Mouse (Mus musculus) ovary, postnatal 36 days (tissue): Measurements from ENCODE around the gene Nutm2.
A peak's percentile ranks its signal among the peaks of the same experiment; 100 is the strongest.
"Not testable (repeated sequence)": the region's sequence is repeated elsewhere in the genome, so short reads cannot be mapped to it uniquely, and the experiment has no call there.

Experiments
- DNase-seq: peaks from one replicate; pipeline ENCODE4 v3.0.0; 2022; ENCODE audit warnings: low spot score, mixed read lengths

Gene Nutm2

DNA sequence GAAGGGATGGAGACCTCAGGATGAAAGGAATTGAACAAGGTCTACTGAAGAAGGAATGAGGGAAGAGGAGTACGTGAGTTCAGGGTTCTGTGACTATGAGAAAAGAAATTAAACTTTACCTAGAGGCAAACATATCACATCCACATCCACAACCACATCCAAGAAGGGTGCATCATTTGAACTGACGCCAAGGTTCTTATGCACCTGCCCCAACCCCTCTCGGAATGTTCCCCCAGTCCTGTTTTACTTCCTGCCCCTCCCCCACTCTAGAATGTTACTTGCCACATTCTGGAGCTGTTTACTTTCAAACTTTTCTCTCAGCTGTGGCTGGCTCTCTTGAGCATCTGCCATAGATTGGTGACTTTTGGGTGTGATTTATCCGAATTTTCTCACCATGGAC lies at the start of gene Nutm2:
Nutm2 (plus strand) TSS at position 301 of the 400 bp plus-strand sequence.
- no peak for DNase-seq

DNA sequence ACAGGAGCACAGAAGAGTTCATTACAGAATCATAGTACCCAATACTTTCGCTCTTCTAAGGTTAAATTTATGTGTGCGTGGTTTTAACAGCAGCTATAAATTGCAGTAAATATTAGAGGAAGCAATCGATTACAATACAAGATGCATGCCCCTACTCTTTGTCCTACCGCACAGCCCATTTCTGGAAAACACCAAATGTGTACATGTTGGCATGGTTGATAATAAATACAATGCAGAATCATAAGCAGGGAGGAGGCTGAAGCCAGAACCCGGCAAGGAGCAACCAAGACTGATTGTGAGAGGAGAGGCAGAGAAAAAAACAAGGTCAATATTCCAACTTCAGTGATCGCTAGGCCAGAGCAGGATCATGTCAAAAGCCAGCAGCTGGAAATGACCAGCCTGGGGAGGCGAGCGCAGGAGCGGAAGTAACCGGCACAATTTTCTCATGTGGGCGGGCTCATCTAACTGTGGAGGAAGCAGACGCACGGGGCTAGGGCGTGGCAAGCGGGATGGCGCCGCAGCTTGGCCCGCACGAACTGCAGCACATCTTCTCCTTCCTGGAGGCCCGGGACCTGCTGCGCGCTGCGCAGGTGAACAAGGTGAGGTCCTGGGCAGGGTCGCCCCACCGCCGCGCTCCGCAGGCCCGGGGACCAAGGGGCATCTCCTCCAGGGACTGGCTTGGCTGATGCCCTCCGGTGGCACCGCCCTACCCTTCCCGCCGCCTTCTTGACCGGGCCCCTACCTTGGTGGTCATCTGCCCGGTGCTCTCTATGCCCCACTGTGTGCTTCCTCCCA lies 49.5 kb upstream of the Nutm2 start, which contains the start of gene Fbxw17:
Fbxw17 (plus strand) TSS at position 476 of the 795 bp plus-strand sequence.
- peak; percentile 78 for DNase-seq

DNA sequence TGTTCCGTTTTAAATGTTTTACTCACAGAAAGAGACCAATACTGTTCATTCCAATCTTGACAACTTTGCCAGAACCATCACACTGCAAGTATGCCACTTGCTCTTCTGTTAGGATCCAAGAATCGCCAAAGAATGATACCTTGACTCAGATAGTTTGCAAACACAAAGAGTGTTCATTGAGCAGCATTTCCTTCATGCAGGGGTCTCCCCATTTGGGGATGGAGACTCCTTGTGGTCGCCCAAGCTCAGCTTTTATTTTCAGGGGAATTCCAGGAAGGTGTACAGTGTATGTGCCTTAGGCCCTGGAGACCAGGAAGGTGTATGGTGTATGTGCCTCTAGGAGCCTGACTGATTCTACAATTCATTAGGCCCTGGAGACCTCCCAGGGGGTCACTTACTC lies 48.7 kb upstream of the Nutm2 start:
- no peak for DNase-seq

DNA sequence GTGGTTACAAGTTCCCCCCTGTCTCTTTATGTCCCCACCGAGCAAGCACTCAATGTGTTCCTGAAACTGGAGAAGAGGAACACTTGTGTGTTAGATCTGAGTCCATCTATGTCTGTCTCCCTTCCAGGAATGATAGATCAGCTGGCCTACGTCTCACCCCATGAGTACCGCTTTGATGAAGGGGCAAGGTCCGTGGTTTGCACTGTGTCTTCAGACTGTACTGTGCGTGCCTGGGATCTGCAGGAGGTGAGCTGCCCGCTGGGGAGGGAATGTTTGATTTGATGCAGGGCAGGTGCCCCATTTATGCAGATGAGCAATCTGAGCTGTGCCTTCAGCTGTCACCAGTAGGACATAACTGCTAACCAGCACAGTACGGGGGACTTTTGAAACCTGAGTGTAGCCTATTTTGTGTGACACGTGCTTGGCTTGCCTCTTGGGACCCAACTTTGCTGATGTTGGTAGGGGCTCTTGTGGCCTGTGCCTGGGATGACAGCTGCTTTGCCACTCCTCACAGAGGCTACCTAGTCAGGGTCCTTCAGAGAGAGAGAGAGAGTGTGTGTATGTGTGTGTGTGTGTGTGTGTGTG lies 43.4 kb upstream of the Nutm2 start:
- DNase-seq: no peak

DNA sequence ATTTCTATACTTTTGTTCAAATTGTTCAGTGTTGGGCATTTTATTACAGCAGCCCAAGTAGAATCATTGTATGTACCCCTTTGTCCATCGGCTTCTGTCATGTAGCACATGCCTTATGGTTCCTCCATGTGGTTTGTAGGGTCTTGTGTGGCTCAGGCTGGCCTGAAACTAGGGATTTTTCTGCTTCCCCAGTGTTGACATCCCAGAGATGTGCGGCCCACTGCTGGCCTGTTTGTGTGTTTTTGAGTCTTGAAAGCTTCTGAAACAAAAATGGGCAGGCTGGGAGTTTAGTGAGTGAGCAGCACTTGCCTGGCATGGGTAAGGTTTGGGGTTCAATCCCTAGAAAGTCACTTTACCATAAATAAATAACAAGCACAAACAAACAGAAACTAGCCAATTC lies 42.6 kb upstream of the Nutm2 start:
- no peak for DNase-seq

DNA sequence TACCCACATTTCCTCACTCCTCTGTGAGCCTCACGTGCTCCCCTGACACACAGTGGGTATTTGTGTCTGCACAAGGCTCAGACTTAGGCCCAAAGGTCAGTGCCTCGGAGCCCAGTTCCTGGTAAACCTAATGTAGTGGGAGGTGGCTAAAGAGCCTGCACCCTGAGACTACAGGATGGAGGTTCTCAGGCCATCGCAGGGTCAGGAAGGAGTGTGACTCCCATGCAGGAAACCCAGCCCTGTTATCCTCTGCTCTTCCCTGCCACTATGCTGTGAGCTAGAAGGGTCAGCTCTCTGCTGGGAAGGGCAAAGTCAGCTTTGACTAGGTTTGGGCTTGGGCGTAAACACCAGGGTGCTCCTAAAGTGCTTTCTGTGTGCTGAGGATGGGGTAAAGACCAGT lies 40.4 kb upstream of the Nutm2 start:
- no peak for DNase-seq

DNA sequence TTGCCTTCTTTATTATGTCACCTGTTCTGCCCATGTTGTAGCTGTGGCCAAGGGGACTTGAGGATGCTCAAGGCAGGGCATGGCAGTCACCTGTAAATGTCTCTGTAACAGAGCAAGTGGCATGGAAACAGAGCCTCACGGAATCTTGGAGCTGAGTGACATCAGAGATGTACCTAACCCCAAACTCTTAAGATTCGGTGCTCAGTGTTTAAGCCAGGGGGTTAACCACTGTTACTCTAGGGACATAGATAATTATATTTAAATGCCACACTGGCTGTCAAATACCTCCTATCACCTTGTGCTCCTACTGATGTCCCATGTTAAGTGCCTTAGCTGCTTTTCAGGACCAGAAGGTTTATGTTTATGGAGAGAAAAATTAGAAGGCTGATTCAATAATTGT lies 23.3 kb upstream of the Nutm2 start, which contains the start of gene Gm47429:
Gm47429 (minus strand) TSS at position 101 of the 400 bp plus-strand sequence.
- DNase-seq: no peak

DNA sequence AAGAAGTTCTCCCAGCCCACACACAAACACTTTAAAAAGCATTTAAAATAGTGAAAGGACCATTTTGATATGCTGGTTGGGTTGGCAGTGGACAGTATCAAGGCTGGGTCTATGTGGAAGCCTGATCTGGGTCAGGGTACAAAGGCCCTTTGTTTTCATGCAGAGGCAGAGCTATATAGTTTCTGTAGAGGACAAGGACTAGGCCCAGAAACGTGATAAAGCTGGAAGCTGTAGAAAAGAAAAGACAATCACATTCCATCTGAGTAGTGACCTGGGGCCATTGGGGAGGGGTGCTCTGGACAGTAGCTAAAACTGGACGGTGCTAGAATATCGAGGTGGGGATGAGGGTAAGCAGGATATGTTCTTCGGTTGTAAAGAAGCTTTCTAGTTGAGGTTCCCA lies 21.8 kb upstream of the Nutm2 start:
- DNase-seq: no peak

DNA sequence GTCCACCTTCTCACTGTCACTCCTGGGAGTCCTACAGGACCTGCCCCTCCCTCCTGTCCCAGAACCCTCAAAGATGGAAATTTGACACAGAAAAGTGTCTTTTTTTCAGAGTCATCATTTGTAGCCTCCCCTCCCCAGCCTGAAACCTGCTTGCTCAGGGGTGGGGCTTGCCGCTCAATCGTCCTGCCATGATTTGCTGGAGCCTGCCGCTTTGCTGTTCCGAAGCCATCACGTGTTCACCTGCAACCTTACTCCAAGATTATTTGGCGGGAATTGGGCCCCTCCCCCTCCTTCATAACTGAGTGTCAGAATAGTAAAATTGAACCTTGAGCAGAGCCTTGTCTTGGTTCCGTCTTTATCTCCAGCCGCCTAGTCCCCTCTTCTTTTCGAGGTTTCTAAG lies 14.8 kb upstream of the Nutm2 start:
- peak; percentile 18 for DNase-seq

DNA sequence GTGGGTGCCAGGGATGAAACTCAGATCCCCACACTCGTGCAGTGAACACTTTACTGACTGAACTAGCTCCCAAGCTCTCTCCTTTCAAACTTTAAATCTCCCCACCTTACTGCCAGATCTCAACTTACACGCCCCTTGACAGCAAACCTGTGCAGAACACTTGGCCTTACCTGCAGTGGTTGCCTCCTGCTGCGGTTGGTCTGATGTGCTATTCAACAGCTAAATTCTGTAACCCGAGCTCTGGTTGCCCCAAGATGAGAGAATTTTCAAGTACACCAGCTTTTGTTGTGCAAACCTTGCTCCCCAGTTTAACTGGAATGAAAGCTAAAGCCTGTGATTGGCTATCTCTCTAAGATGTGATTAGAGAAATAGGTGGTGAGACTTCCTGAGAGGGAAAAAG lies 13.7 kb upstream of the Nutm2 start:
- no peak for DNase-seq

DNA sequence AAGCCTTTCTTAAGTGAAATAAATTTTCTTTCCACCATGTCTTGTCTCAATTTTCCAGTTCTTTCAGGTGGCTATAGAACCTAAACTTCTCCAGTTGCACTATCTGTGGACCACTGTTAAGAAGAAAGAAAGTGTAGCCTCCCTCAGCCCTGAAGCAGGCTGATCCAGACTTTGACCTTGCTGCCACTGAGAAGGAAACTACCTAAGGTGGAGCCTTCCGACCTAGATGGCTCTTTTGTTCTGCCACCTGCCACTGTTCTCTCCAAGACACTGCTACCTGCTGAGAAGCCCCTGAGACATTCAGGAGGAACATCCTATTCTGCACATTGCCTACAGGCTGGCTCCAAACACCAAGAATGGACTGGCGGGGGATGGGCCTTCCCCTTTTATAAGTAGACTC lies 6.7 kb upstream of the Nutm2 start:
- DNase-seq: not testable (repeated sequence)

DNA sequence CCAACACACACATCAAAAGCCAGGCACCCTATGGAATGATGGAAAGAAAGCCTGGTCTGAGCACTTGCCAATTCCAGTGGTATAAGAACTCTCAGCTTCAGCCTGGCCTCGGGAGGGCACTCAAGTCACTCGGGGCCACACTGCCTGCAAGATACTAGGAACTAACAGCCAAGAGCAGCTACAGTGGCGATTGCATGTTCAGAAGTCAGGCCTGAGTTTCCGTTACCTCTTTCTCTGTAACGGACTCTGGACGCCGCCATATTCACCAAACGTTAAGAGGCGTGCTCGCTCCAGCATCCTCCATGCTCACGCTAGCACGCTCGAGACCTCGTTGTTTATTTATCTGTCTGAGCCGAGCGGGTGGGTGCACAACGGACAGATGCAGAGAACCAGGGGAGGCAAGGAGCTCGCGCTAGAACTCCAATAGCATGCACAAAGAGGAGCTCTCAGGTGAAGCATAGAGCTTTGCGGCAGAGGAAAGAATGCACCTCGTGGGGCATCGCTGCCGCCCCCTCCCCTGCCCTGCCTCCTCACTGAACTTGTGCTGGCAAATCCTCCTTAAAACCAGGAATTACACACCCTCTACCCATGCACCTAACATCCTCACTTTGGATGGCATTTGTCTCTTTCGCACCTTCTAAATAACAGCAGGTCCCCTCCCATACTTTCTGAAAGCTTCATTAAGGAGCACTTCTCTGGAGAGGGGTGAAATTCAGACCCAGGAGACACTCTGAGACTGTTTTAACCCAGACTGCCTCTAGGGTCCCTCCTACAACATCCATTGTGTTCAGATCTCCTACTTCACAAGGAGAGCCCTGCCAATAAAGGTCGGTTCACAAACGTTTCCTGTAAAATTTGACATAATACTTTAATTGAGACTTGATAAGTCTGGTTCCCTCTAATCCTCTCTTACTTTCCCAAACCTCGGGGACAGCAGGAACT lies 2.2 kb upstream of the Nutm2 start:
- peak; percentile 25 for DNase-seq

DNA sequence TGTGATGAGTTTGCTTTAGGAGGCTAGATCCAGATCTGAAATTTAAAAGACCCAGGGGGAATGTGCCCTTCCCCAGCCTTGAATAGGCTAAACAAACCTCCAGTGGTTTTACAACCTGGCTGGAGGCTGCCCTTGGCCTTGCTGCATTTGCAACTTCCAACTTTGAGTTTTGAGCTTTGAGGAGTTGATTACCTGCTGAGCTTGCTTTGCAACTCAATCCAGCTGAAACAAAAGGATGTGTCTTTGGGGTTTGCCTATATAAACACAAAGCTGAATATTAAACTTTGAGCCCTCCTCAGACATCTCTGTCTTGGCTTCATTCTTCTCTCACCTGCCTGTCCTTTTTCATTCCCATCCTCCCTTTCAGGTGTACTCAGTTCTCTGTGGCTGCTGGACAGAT lies 21.4 kb downstream of the Nutm2 start:
- not testable (repeated sequence) for DNase-seq

DNA sequence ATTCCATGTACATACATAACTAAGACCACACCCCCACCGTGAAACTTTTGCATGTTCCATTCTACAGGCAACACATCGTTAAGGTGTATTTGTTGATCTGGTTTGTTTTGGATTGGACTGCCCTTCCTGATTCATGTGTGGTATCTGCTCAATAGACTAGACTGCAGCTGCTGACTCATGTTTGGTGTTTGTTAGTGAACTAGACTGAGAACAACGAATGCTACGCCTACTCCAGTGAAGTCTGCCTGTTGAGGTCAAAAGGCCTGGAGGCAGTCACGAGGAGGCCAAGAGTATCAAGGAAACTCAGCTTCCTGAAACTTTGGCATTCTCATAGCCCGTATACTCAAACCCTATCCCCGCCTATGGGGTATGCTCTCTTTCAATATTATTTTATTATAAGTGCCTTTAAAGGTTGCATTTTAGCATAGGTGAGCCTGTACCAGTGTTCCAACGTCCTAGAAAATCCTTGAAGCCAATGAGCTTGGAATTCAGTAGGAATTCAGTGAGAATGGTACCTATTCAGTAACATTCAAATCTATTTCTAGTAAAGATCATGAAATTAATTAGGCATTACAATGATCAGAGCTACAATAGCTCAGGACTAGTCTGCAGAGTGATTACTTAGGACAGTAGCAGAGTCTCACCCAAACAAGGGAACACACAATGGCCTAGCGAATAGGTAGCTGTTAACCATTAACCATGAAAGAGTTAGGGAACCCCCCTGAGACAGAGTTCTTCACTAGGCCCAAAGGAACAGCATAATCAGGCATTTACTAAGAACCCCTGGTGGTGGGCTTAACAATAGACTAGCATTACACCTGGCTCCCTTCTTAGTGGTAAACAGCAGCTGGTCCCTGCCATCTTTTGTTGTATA lies 43.6 kb downstream of the Nutm2 start:
- DNase-seq: not testable (repeated sequence)
